Mouse (Mus musculus): ENCODE results near the gene Smndc1. TPM values are rescaled to one million over a fixed set of nuclear protein-coding genes. Genes with fewer than 3 reads are reported as not detected.

The Smndc1 gene
- polyA plus RNA-seq, 1 experiment from 2014 or later = 41.6 TPM

- Histone ChIP-seq H3K27me3 (no peaks in the 10 kb centered on the region), H3K4me1 (peaks cover 41% of the 10 kb centered on the region), H3K36me3 (no peaks in the 10 kb centered on the region), H3K9ac (no peak overlapping the region), H3K4me2 (replicated peaks) (no peak overlapping the region), H3K9me3 (replicated peaks) (no peaks in the 10 kb centered on the region), H3K4me3 (replicated peaks) (no peak overlapping the region), H3K27ac (replicated peaks) (no peak overlapping the region; the same call in 1 of the 2 replicates)
- no peak for ATAC-seq (ENCODE audit: insufficient number of reproducible peaks, low FRiP score, low TSS enrichment, low read depth)
- 51% methylated on average over 2 of the region's 2 CpGs for WGBS
Observed at GRCm38 (mm10) chr19:53364551-53364950, 25.8 kb downstream of the Smndc1 start.

- H3K9ac ChIP-seq = no peak overlapping the region
- WGBS = 47% methylated on average over 2 of the region's 2 CpGs
- H3K9me3 ChIP-seq (replicated peaks) = no peaks in the 10 kb centered on the region
Observed at GRCm38 (mm10) chr19:53362967-53363366, 27.4 kb downstream of the Smndc1 start.

GRCm38 (mm10) chr19:53360265-53360958 lies 30.0 kb downstream of the Smndc1 start:
- peaks cover 31% of the 10 kb centered on the region for H3K4me1 ChIP-seq
- peak overlapping the region; percentile 27; the same call in 1 of the 2 replicates for H3K4me2 ChIP-seq (replicated peaks)
- peaks cover 3% of the 10 kb centered on the region; the same call in 1 of the 2 replicates for H3K36me3 ChIP-seq
- H3K9me3 ChIP-seq (replicated peaks) = no peaks in the 10 kb centered on the region
- H3K27me3 ChIP-seq = no peaks in the 10 kb centered on the region
- ATAC-seq (ENCODE audit: insufficient number of reproducible peaks, low FRiP score, low TSS enrichment, low read depth) = no peak
- 47% methylated on average over 8 of the region's 8 CpGs for WGBS
- no peak overlapping the region for H3K4me3 ChIP-seq (replicated peaks)
- no peak overlapping the region for H3K9ac ChIP-seq
- no peak overlapping the region for H3K27ac ChIP-seq (replicated peaks)

More at GRCm38 (mm10) chr19:53362967-53363366, 27.4 kb downstream of the Smndc1 start:
- no peak for ATAC-seq (ENCODE audit: insufficient number of reproducible peaks, low FRiP score, low TSS enrichment, low read depth)
- no peaks in the 10 kb centered on the region for H3K27me3 ChIP-seq
- H3K36me3 ChIP-seq = no peaks in the 10 kb centered on the region
- H3K4me1 ChIP-seq = peaks cover 41% of the 10 kb centered on the region
- H3K4me3 ChIP-seq (replicated peaks) = no peak overlapping the region
- no peak overlapping the region for H3K27ac ChIP-seq (replicated peaks)
- H3K4me2 ChIP-seq (replicated peaks) = no peak overlapping the region

GRCm38 (mm10) chr19:53359160-53360033 lies 31.0 kb downstream of the Smndc1 start:
- Histone ChIP-seq H3K27me3 (no peaks in the 10 kb centered on the region), H3K4me1 (peaks cover 25% of the 10 kb centered on the region), H3K4me2 (replicated peaks) (peak overlapping the region; percentile 27), H3K4me3 (replicated peaks) (peak overlapping the region; percentile 17), H3K36me3 (peaks cover 3% of the 10 kb centered on the region; the same call in 1 of the 2 replicates), H3K27ac (replicated peaks) (no peak overlapping the region), H3K9me3 (replicated peaks) (no peaks in the 10 kb centered on the region), H3K9ac (no peak overlapping the region)
- no peak for ATAC-seq (ENCODE audit: insufficient number of reproducible peaks, low FRiP score, low TSS enrichment, low read depth)
- 46% methylated on average over 22 of the region's 22 CpGs for WGBS

- Histone ChIP-seq H3K4me3 (replicated peaks) (no peak overlapping the region), H3K9me3 (replicated peaks) (no peaks in the 10 kb centered on the region), H3K27ac (replicated peaks) (no peak overlapping the region), H3K4me2 (replicated peaks) (no peak overlapping the region), H3K9ac (no peak overlapping the region), H3K36me3 (peaks cover 9% of the 10 kb centered on the region), H3K27me3 (no peaks in the 10 kb centered on the region), H3K4me1 (peaks cover 15% of the 10 kb centered on the region)
- WGBS = 82% methylated on average over 16 of the region's 16 CpGs
- no peak for ATAC-seq (ENCODE audit: insufficient number of reproducible peaks, low FRiP score, low TSS enrichment, low read depth)
Observed at GRCm38 (mm10) chr19:53355065-53355464, 35.3 kb downstream of the Smndc1 start.

- no peak for ATAC-seq (ENCODE audit: insufficient number of reproducible peaks, low FRiP score, low TSS enrichment, low read depth)
- WGBS = 72% methylated on average over 7 of the region's 7 CpGs
- Histone ChIP-seq H3K4me2 (replicated peaks) (no peak overlapping the region), H3K4me1 (peaks cover 9% of the 10 kb centered on the region), H3K27ac (replicated peaks) (no peak overlapping the region), H3K9me3 (replicated peaks) (no peaks in the 10 kb centered on the region), H3K36me3 (peaks cover 9% of the 10 kb centered on the region), H3K9ac (no peak overlapping the region), H3K27me3 (no peaks in the 10 kb centered on the region), H3K4me3 (replicated peaks) (no peak overlapping the region)
Observed at GRCm38 (mm10) chr19:53354271-53355000, 35.9 kb downstream of the Smndc1 start.

- peaks cover 4% of the 10 kb centered on the region; the same call in 1 of the 2 replicates for H3K4me1 ChIP-seq
- no peak overlapping the region for H3K4me2 ChIP-seq (replicated peaks)
- 83% methylated on average over 7 of the region's 7 CpGs for WGBS
- no peak for ATAC-seq (ENCODE audit: insufficient number of reproducible peaks, low FRiP score, low TSS enrichment, low read depth)
- H3K27me3 ChIP-seq = no peaks in the 10 kb centered on the region
- no peak overlapping the region for H3K27ac ChIP-seq (replicated peaks)
- H3K4me3 ChIP-seq (replicated peaks) = no peak overlapping the region
- H3K9ac ChIP-seq = no peak overlapping the region
- no peaks in the 10 kb centered on the region for H3K9me3 ChIP-seq (replicated peaks)
- peaks cover 9% of the 10 kb centered on the region for H3K36me3 ChIP-seq
Observed at GRCm38 (mm10) chr19:53353864-53354263, 36.5 kb downstream of the Smndc1 start.

GRCm38 (mm10) chr19:53345766-53346165 lies 44.6 kb downstream of the Smndc1 start:
- 41% methylated on average over 14 of the region's 14 CpGs for WGBS
- no peak overlapping the region for H3K4me2 ChIP-seq (replicated peaks)
- H3K27ac ChIP-seq (replicated peaks) = no peak overlapping the region
- peaks cover 12% of the 10 kb centered on the region for H3K4me1 ChIP-seq
- H3K36me3 ChIP-seq = peaks cover 4% of the 10 kb centered on the region; the same call in 1 of the 2 replicates
- no peak overlapping the region for H3K9ac ChIP-seq
- H3K27me3 ChIP-seq = no peaks in the 10 kb centered on the region
- H3K4me3 ChIP-seq (replicated peaks) = no peak overlapping the region
- H3K9me3 ChIP-seq (replicated peaks) = no peaks in the 10 kb centered on the region
- no peak for ATAC-seq (ENCODE audit: insufficient number of reproducible peaks, low FRiP score, low TSS enrichment, low read depth)

GRCm38 (mm10) chr19:53344062-53344461 lies 46.3 kb downstream of the Smndc1 start:
- no peaks in the 10 kb centered on the region for H3K27me3 ChIP-seq
- no peak overlapping the region for H3K4me3 ChIP-seq (replicated peaks)
- ATAC-seq (ENCODE audit: insufficient number of reproducible peaks, low FRiP score, low TSS enrichment, low read depth) = no peak
- H3K9ac ChIP-seq = no peak overlapping the region
- H3K27ac ChIP-seq (replicated peaks) = no peak overlapping the region
- 86% methylated on average over 16 of the region's 16 CpGs for WGBS
- peaks cover 2% of the 10 kb centered on the region; the same call in 1 of the 2 replicates for H3K36me3 ChIP-seq
- H3K4me1 ChIP-seq = peaks cover 12% of the 10 kb centered on the region
- H3K4me2 ChIP-seq (replicated peaks) = no peak overlapping the region
- H3K9me3 ChIP-seq (replicated peaks) = no peaks in the 10 kb centered on the region

GRCm38 (mm10) chr19:53343174-53343881 lies 47.0 kb downstream of the Smndc1 start:
- no peak overlapping the region for H3K4me3 ChIP-seq (replicated peaks)
- no peaks in the 10 kb centered on the region for H3K27me3 ChIP-seq
- WGBS = 88% methylated on average over 13 of the region's 13 CpGs
- no peak overlapping the region for H3K4me2 ChIP-seq (replicated peaks)
- no peaks in the 10 kb centered on the region for H3K9me3 ChIP-seq (replicated peaks)
- ATAC-seq (ENCODE audit: insufficient number of reproducible peaks, low FRiP score, low TSS enrichment, low read depth) = no peak
- no peak overlapping the region for H3K27ac ChIP-seq (replicated peaks)
- H3K9ac ChIP-seq = no peak overlapping the region
- H3K4me1 ChIP-seq = peaks cover 12% of the 10 kb centered on the region
- peaks cover 2% of the 10 kb centered on the region; the same call in 1 of the 2 replicates for H3K36me3 ChIP-seq

All from embryonic facial prominence, embryonic 15.5 days (tissue).